Mouse (Mus musculus) embryonic fibroblast, embryonic 13.5 days (primary cell): ENCODE data around the gene Serpinf1.
A peak's percentile ranks its signal among the peaks of the same experiment; 100 is the strongest.

Experiments
- CTCF ChIP-seq: IDR thresholded peaks from 2 replicates; pipeline ENCODE4 v1.5.1; 2011; ENCODE audit warnings: mild to moderate bottlenecking, control low read depth, low read length, moderate library complexity, borderline replicate concordance; ENCODE audit not compliant: insufficient read depth
- POLR2A ChIP-seq: IDR thresholded peaks from 2 replicates; pipeline ENCODE4 v1.6.1; 2011; ENCODE audit warnings: low read depth, mild to moderate bottlenecking, control low read depth, low read length, moderate library complexity

GRCm38 (mm10) chr11:75402271-75402690 is 20.2 kb downstream of the Serpinf1 start:
- TF ChIP-seq CTCF: peak; percentile 43; the same call in 1 of the 2 replicates
- TF ChIP-seq POLR2A: no peak
